Mouse (Mus musculus) mesoderm, embryonic 11.5 days (tissue): ENCODE measurements around the gene Neu3.

Source experiments
- DNase-seq: peaks from one replicate; pipeline ENCODE4 v3.0.0-alpha.2; 2012; ENCODE audit warnings: low read depth, low spot score

The Neu3 gene

GRCm38 (mm10) chr7:99795192-99795981, 32.8 kb downstream of the Neu3 start:
- DNase-seq: peak; percentile 77

DNA sequence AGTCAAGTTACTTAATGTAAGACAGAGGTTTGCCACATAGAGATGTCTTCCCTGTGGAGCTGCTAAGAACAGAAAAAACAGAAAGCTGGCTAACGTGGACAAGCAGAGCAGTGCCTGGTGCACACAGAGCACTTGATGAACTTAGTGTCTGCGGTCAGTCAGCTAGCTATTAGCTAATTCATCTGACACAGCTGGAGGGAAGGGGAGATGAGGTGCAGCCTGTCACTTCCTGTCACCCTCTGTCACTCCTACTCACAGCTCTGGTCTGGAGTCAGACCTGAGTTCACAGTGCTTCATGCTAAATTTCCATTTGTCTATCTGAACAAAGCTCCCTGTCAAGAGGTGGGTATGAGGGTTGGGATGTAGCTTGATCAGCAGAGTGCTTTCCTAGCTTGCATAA, 34.1 kb downstream of the Neu3 start:
- DNase-seq: no peak

- no peak for DNase-seq
Measured at GRCm38 (mm10) chr7:99790816-99791215, 37.4 kb downstream of the Neu3 start.

DNA sequence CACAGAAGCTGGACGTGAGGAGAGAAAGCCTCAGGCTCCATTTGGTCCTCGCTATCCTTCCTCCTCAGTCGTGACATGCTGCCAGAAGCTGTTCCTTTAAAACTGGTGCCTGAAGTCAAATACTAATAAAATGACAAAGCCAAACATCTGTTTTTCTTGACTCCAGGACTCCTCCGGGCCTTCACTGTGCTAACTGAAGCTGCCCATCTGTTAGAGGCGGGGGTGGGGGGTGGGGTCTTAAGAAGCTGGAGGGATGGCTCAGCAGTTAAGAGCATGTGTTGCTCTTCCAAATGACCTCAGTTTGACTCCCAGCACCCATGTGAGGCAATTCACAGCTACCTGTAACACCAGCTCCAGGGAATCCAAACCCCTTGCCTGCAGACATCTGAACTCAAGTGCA, 39.7 kb downstream of the Neu3 start:
- DNase-seq: peak; percentile 36

- DNase-seq: no peak
Measured at GRCm38 (mm10) chr7:99787935-99788334, 40.3 kb downstream of the Neu3 start.

DNA sequence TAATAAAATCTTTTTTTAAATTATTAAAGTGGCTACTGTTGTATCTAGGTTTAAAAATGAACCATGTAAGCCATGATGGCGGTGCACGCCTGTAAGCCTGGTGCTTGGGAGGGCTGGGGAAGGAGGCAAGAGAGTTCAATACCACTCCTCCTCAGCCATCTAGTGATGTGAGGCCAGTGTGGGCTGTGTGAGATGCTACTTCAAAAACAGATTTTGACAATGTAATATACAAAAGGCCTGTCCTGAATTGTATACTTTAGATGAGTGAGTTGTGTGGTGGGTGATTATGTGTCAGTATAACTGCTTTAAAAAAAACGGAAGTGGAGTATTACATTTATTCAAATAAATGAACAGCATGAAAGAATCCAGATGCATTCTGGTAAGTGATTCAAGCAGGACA, 41.4 kb downstream of the Neu3 start:
- DNase-seq: no peak

DNA sequence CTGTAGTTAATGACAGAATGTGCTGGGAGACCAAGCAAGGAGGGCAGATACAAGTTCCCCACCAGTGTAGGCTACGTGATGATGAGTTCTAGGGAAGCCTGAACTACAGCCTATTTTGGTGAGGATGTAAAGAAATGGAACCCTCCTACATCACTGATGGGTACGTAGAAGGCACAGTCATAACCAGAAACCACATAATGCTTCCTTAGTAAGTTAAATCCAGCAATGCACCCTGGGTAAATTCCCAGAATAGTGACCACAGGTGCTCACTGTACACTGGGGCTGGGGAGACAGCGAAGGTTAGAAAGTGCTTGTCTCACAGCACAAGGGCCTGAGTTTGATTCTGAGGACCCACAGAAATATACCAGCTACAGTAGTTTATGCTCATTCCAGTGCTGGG, 42.7 kb downstream of the Neu3 start:
- DNase-seq: no peak

DNA sequence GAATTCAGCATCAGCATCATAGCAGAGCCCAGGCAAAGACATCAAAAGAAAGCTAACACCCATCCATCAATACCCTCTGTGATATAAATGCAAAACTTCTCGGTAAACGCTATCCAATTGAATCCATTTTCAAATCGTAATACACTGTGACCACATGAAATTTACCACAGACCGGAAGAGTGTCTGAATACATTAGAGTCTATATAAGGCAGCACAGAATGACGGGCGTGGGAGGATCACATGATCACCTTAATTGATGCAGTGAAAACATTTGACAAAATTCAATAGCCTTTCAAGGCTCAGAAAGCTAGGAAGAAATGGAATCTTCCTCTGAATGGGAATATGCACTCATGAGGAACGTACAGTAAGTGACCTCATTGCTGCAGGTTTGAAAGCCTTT, 44.8 kb downstream of the Neu3 start:
- DNase-seq: no peak

- no peak for DNase-seq
Measured at GRCm38 (mm10) chr7:99781916-99782315, 46.3 kb downstream of the Neu3 start.

DNA sequence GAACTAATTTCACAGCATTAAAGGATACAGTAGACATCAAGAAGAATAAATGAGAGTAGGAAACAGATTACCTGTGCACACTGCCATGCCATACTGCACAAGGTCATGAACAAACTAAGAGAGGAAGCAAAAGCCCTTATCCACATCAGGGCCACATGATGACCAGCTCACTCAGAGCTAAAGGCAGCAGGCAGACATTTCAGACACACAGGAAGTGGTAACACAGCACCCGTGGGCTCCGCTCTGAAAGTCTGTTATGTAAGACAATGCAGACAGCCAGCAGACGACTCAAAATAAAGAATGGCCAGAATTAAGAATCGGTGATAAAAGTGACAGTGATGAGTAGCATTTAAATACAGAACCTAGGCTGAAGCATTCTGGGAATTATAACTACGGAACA, 46.8 kb downstream of the Neu3 start:
- no peak for DNase-seq

- DNase-seq: no peak
Measured at GRCm38 (mm10) chr7:99763207-99763606, 65.0 kb downstream of the Neu3 start, which contains the start of gene Olfr521. Gene Olfr521 (plus strand): TSS chr7:99763507.
